32 mouse cellular contexts compared by ENCODE assay signal in the genomic region with DNA sequence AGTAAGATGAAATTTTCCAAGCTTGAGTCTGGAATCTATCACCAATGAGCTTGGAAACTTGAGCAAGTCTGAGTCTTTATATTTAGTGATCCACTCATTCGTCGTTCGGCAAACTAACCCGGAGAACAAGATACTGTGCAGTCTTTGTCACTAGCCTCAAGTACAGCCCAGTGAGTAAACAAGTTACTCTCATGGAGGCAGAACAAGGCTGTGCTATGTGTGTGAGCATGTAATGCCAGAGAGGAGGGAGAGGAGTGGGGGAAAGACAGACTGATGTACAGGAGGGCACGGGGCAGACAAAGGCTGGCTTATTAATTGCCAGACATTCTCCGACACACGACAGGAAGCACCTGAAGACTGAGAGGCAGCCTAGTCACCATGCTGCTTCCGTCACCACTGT.
A peak's percentile ranks its signal among the peaks of the same experiment; 100 is the strongest.
DNase-seq lines count a peak whose midpoint lies in the region; ATAC-seq and TF ChIP-seq lines count a peak whose summit lies in the region.
"Had no signal": no experiment of that assay in that cellular context is flagged by ENCODE, and none has a peak within 500 bp of the region (broad histone marks: within the 10 kb centered on the region; RNA-seq: fewer than 3 reads in every experiment).

No protein-coding gene starts in this region.

- no peak overlapping the region for H3K4me2 ChIP-seq in kidney, embryonic 14.5 days (replicated peaks; ENCODE audit: low read depth, low read length)
- H3K4me2 ChIP-seq in embryonic facial prominence, embryonic 12.5 days (replicated peaks), result no peak overlapping the region
- peak overlapping the region; percentile 8; the same call in 1 of the 2 replicates for H3K4me2 ChIP-seq in stomach, postnatal 0 days (replicated peaks; ENCODE audit: low read depth)
- no peak overlapping the region for H3K4me2 ChIP-seq in forebrain, embryonic 15.5 days (replicated peaks)
- H3K4me2 ChIP-seq: heart, embryonic 13.5 days; liver, embryonic 15.5 days; midbrain, embryonic 15.5 days; neural tube, embryonic 15.5 days had no signal

- H3K27me3 ChIP-seq in kidney, adult 2 months (replicated peaks; ENCODE audit: control insufficient read depth, insufficient read depth, low read length), result no peaks in the 10 kb centered on the region; the same call in 1 of the 2 replicates
- no peaks in the 10 kb centered on the region for H3K27me3 ChIP-seq in kidney, embryonic 14.5 days (ENCODE audit: control insufficient read depth, insufficient read depth, low read length)
- no peaks in the 10 kb centered on the region for H3K27me3 ChIP-seq in embryonic facial prominence, embryonic 12.5 days
- no peaks in the 10 kb centered on the region for H3K27me3 ChIP-seq in limb, embryonic 10.5 days (ENCODE audit: low read depth, poor library complexity, severe bottlenecking)
- H3K27me3 ChIP-seq in stomach, postnatal 0 days (ENCODE audit: control insufficient read depth, insufficient read depth, low read length), result no peaks in the 10 kb centered on the region
- no peaks in the 10 kb centered on the region for H3K27me3 ChIP-seq in forebrain, embryonic 15.5 days
- H3K27me3 ChIP-seq: heart, embryonic 13.5 days; liver, embryonic 15.5 days; midbrain, embryonic 15.5 days; neural tube, embryonic 15.5 days had no signal

- no peak for ATAC-seq in kidney, embryonic 14.5 days (ENCODE audit: low FRiP score, low TSS enrichment)
- ATAC-seq in embryonic facial prominence, embryonic 12.5 days (ENCODE audit: insufficient number of reproducible peaks, insufficient read depth, low FRiP score, low TSS enrichment), result no peak
- ATAC-seq in stomach, postnatal 0 days (ENCODE audit: low FRiP score, low TSS enrichment), result no peak
- ATAC-seq in forebrain, embryonic 15.5 days (replicated peaks), result no peak
- ATAC-seq: forebrain, embryonic 16.5 days; hindbrain, postnatal 0 days; midbrain, embryonic 15.5 days had no signal

- no peak for TF ChIP-seq POLR2A in kidney, adult 2 months (IDR thresholded peaks at IDR 0.05; ENCODE audit: low read depth, low read length)

- no peak overlapping the region for H3K4me3 ChIP-seq in kidney, adult 2 months (ENCODE audit: insufficient read depth, low read depth, low read length)
- no peak overlapping the region for H3K4me3 ChIP-seq in kidney, embryonic 14.5 days (ENCODE audit: low read length)
- no peak overlapping the region for H3K4me3 ChIP-seq in embryonic facial prominence, embryonic 12.5 days
- H3K4me3 ChIP-seq in limb, embryonic 10.5 days, result no peak overlapping the region
- no peak overlapping the region for H3K4me3 ChIP-seq in stomach, postnatal 0 days (ENCODE audit: low read depth, low read length)
- H3K4me3 ChIP-seq in forebrain, embryonic 15.5 days, result no peak overlapping the region
- H3K4me3 ChIP-seq: forebrain, embryonic 10.5 days; gastrocnemius, adult 2 months; heart, embryonic 13.5 days; hindbrain, embryonic 10.5 days; liver, embryonic 15.5 days; midbrain, embryonic 10.5 days; midbrain, embryonic 15.5 days; neural tube, embryonic 15.5 days had no signal

- no peaks in the 10 kb centered on the region; the same call in 1 of the 2 replicates for H3K4me1 ChIP-seq in kidney, adult 2 months (ENCODE audit: control insufficient read depth, insufficient read depth, low read length)
- H3K4me1 ChIP-seq in kidney, embryonic 14.5 days (ENCODE audit: control insufficient read depth, insufficient read depth, low read length), result no peaks in the 10 kb centered on the region; the same call in 1 of the 2 replicates
- H3K4me1 ChIP-seq in embryonic facial prominence, embryonic 12.5 days, result peaks cover 9% of the 10 kb centered on the region
- 0 out of 2 replicates have a peak, but pooled peaks cover 4% of the 10 kb centered on the region for H3K4me1 ChIP-seq in limb, embryonic 10.5 days
- 0 out of 2 replicates have a peak, but pooled peaks cover 2% of the 10 kb centered on the region for H3K4me1 ChIP-seq in stomach, postnatal 0 days (replicated peaks; ENCODE audit: control insufficient read depth, insufficient read depth)
- H3K4me1 ChIP-seq in forebrain, embryonic 15.5 days, result no peaks in the 10 kb centered on the region
- H3K4me1 ChIP-seq: forebrain, embryonic 10.5 days; heart, embryonic 13.5 days; hindbrain, embryonic 10.5 days; liver, embryonic 15.5 days; midbrain, embryonic 10.5 days; midbrain, embryonic 15.5 days; neural tube, embryonic 15.5 days had no signal

- no peak for DNase-seq in kidney, adult 2 months
- no peak for DNase-seq in limb, embryonic 10.5 days (ENCODE audit: low spot score)
- no peak for DNase-seq in stomach, postnatal 0 days (ENCODE audit: low spot score)
- no peak for DNase-seq in left cerebral cortex, postnatal 25 days (ENCODE audit: low spot score in 2 of 2)
- DNase-seq: cerebellum, adult 8-10 months; cerebellum, postnatal 25 days; gastrocnemius, adult 2 months; gastrocnemius, postnatal 36 days; heart, adult 18-20 months; heart, postnatal 14 days; kidney, adult 18-20 months; kidney, postnatal 4 days; left cerebral cortex, postnatal 4 days; liver; lung, postnatal 10 days; retina, postnatal 1 day; right cerebral cortex, postnatal 14 days; thymus, adult 2 months; thymus, postnatal 36 days had no signal

- TF ChIP-seq EP300 in stomach, postnatal 0 days (optimal IDR thresholded peaks at IDR 0.05), result no peak

- 0 out of 2 replicates have a peak overlapping the region, but pooled peaks have one; percentile 45 for H3K27ac ChIP-seq in kidney, adult 2 months (ENCODE audit: insufficient read depth, low read depth, low read length)
- H3K27ac ChIP-seq in kidney, embryonic 14.5 days (ENCODE audit: low read depth, low read length), result no peak overlapping the region
- H3K27ac ChIP-seq in embryonic facial prominence, embryonic 12.5 days, result peak overlapping the region; percentile 63
- H3K27ac ChIP-seq in limb, embryonic 10.5 days, result 0 out of 2 replicates have a peak overlapping the region, but pooled peaks have one; percentile 14
- peak overlapping the region; percentile 76 for H3K27ac ChIP-seq in stomach, postnatal 0 days (replicated peaks)
- H3K27ac ChIP-seq in forebrain, embryonic 15.5 days (replicated peaks), result no peak overlapping the region
- H3K27ac ChIP-seq: forebrain, embryonic 10.5 days; heart, embryonic 13.5 days; hindbrain, embryonic 10.5 days; hindbrain, postnatal 0 days; kidney, postnatal 0 days; liver, embryonic 15.5 days; midbrain, embryonic 10.5 days; midbrain, embryonic 15.5 days; neural tube, embryonic 15.5 days had no signal

- intact Hi-C loops in left cerebral cortex, postnatal 25 days (cut with DNase I), result no loop called here

- H3K9me3 ChIP-seq in kidney, embryonic 14.5 days (ENCODE audit: control insufficient read depth, low read length), result 0 out of 2 replicates have a peak, but pooled peaks cover 3% of the 10 kb centered on the region
- no peaks in the 10 kb centered on the region for H3K9me3 ChIP-seq in embryonic facial prominence, embryonic 12.5 days
- H3K9me3 ChIP-seq in limb, embryonic 10.5 days (replicated peaks), result no peaks in the 10 kb centered on the region
- H3K9me3 ChIP-seq in stomach, postnatal 0 days (ENCODE audit: control insufficient read depth, low read length), result no peaks in the 10 kb centered on the region
- no peaks in the 10 kb centered on the region for H3K9me3 ChIP-seq in forebrain, embryonic 15.5 days
- H3K9me3 ChIP-seq: liver, embryonic 15.5 days; midbrain, embryonic 10.5 days; midbrain, embryonic 15.5 days had no signal

- H3K36me3 ChIP-seq in kidney, adult 2 months (ENCODE audit: control insufficient read depth, insufficient read depth, low read length), result no peaks in the 10 kb centered on the region
- H3K36me3 ChIP-seq in kidney, embryonic 14.5 days (ENCODE audit: control insufficient read depth, insufficient read depth, low read length), result no peaks in the 10 kb centered on the region
- H3K36me3 ChIP-seq in embryonic facial prominence, embryonic 12.5 days, result no peaks in the 10 kb centered on the region
- H3K36me3 ChIP-seq in limb, embryonic 10.5 days, result no peaks in the 10 kb centered on the region
- H3K36me3 ChIP-seq in stomach, postnatal 0 days (ENCODE audit: control insufficient read depth, insufficient read depth, low read length), result no peaks in the 10 kb centered on the region
- H3K36me3 ChIP-seq in forebrain, embryonic 15.5 days, result no peaks in the 10 kb centered on the region
- H3K36me3 ChIP-seq: forebrain, embryonic 10.5 days; heart, embryonic 13.5 days; hindbrain, embryonic 10.5 days; liver, embryonic 15.5 days; midbrain, embryonic 10.5 days; midbrain, embryonic 15.5 days; neural tube, embryonic 15.5 days had no signal

- no peak overlapping the region for H3K9ac ChIP-seq in kidney, embryonic 14.5 days (ENCODE audit: low read depth, low read length)
- no peak overlapping the region for H3K9ac ChIP-seq in embryonic facial prominence, embryonic 12.5 days
- no peak overlapping the region for H3K9ac ChIP-seq in stomach, postnatal 0 days (ENCODE audit: low read length)
- H3K9ac ChIP-seq in forebrain, embryonic 15.5 days (replicated peaks), result no peak overlapping the region
- H3K9ac ChIP-seq: heart, embryonic 13.5 days; liver, embryonic 15.5 days; midbrain, embryonic 15.5 days; neural tube, embryonic 15.5 days had no signal

- WGBS in kidney, adult 2 months, result 70% methylated on average over 8 of the region's 8 CpGs
- WGBS in kidney, embryonic 14.5 days, result 70% methylated on average over 8 of the region's 8 CpGs
- 56% methylated on average over 8 of the region's 8 CpGs for WGBS in embryonic facial prominence, embryonic 12.5 days
- 85% methylated on average over 8 of the region's 8 CpGs for WGBS in limb, embryonic 10.5 days
- 24% methylated on average over 8 of the region's 8 CpGs for WGBS in stomach, postnatal 0 days
- 77% methylated on average over 8 of the region's 8 CpGs for WGBS in forebrain, embryonic 15.5 days

- no peak for TF ChIP-seq CTCF in kidney, adult 2 months (conservative IDR thresholded peaks at IDR 0.05; ENCODE audit: insufficient read depth, insufficient read length, low read depth, low read length)
- TF ChIP-seq CTCF in stomach, postnatal 0 days (IDR thresholded peaks at IDR 0.05; ENCODE audit: low read depth), result no peak

Comparison
In these comparisons a context has a peak if more than half of its experiments do, and no peak if none do; other contexts are left out.
1. H3K27ac ChIP-seq: peak in kidney, adult 2 months (single experiment), embryonic facial prominence, embryonic 12.5 days (single experiment), limb, embryonic 10.5 days (single experiment) and stomach, postnatal 0 days (single experiment); none in kidney, embryonic 14.5 days (single experiment) and forebrain, embryonic 15.5 days (single experiment).